Mouse (Mus musculus) embryonic facial prominence, embryonic 13.5 days (tissue): ENCODE measurements at regions not wholly inside any gene's neighbourhood (a gene's known extent, or its start where the extent isn't known, plus 50 kb on each side); places are given as distances from the start of the nearest gene placed in this dataset.

ENCODE experiments used
- ATAC-seq: fragments of 200-750 bp; cut with Nextera tagmentation; 2 replicates; pipeline ENCODE4 v1.8.0; 2017; ENCODE audit warnings: low read depth; ENCODE audit not compliant: insufficient number of reproducible peaks, insufficient read depth, low FRiP score, low TSS enrichment
- H3K27ac ChIP-seq: fragments of 300-500 bp; sonication (generic); 2 replicates; pipeline ENCODE4 v1.5.1; 2015; ENCODE audit warnings: moderate library complexity, mild to moderate bottlenecking, inconsistent platforms
- H3K27me3 ChIP-seq: fragments of 300-500 bp; sonication (generic); 2 replicates; pipeline ENCODE4 v1.6.1; 2015; ENCODE audit warnings: mild to moderate bottlenecking, inconsistent platforms
- H3K36me3 ChIP-seq: fragments of 300-500 bp; sonication (generic); 2 replicates; pipeline ENCODE4 v1.6.1; 2015; ENCODE audit warnings: mild to moderate bottlenecking, inconsistent platforms
- H3K4me1 ChIP-seq: fragments of 300-500 bp; sonication (generic); 2 replicates; pipeline ENCODE4 v1.6.1; 2015; ENCODE audit warnings: inconsistent platforms
- H3K4me2 ChIP-seq: fragments of 300-500 bp; sonication (generic); 2 replicates; pipeline ENCODE4 v1.6.1; 2015; ENCODE audit warnings: moderate library complexity, mild to moderate bottlenecking, inconsistent platforms
- H3K4me3 ChIP-seq: fragments of 300-500 bp; sonication (generic); 2 replicates; pipeline ENCODE4 v1.5.1; 2015; ENCODE audit warnings: mild to moderate bottlenecking, inconsistent platforms
- H3K9ac ChIP-seq: fragments of 300-500 bp; sonication (generic); 2 replicates; pipeline ENCODE4 v1.6.1; 2015; ENCODE audit warnings: mild to moderate bottlenecking, inconsistent platforms
- H3K9me3 ChIP-seq: fragments of 300-500 bp; sonication (generic); 2 replicates; pipeline ENCODE4 v1.6.1; 2016; ENCODE audit warnings: inconsistent platforms
- WGBS: fragments of 180-500 bp; shearing (Covaris S2); methylation state at CpG from one replicate; pipeline ENCODE4 v1.1.7; 2015; ENCODE audit warnings: mixed read lengths; 5-methylcytosine and 5-hydroxymethylcytosine counted together

- no peaks in the 10 kb centered on the region for H3K27me3 ChIP-seq
- H3K4me3 ChIP-seq: no peak overlapping the region
- no peaks in the 10 kb centered on the region for H3K9me3 ChIP-seq
- H3K27ac ChIP-seq: no peak overlapping the region
- ATAC-seq: no peak
- H3K9ac ChIP-seq: no peak overlapping the region
- H3K4me1 ChIP-seq: no peaks in the 10 kb centered on the region
- WGBS: 55% methylated on average over 2 of the region's 2 CpGs
- H3K36me3 ChIP-seq: no peaks in the 10 kb centered on the region
- H3K4me2 ChIP-seq: no peak overlapping the region
These were observed 100.9 kb downstream of the Nup35 start for GRCm38 (mm10) chr2:80717979-80718378.

- no peak overlapping the region for H3K4me3 ChIP-seq
- H3K36me3 ChIP-seq: no peaks in the 10 kb centered on the region
- H3K4me1 ChIP-seq: no peaks in the 10 kb centered on the region
- no peaks in the 10 kb centered on the region for H3K9me3 ChIP-seq
- H3K27ac ChIP-seq: no peak overlapping the region
- no peak overlapping the region for H3K4me2 ChIP-seq
- ATAC-seq: no peak
- H3K27me3 ChIP-seq: no peaks in the 10 kb centered on the region
- no peak overlapping the region for H3K9ac ChIP-seq
- WGBS: 75% methylated on average over 5 of the region's 5 CpGs
These were observed 107.0 kb downstream of the Nup35 start for GRCm38 (mm10) chr2:80724085-80724484.

GRCm38 (mm10) chr2:80731324-80731723 lies 114.3 kb downstream of the Nup35 start:
- Histone ChIP-seq H3K9me3 (no peaks in the 10 kb centered on the region), H3K27ac (no peak overlapping the region), H3K4me3 (no peak overlapping the region), H3K4me1 (no peaks in the 10 kb centered on the region), H3K36me3 (no peaks in the 10 kb centered on the region), H3K9ac (no peak overlapping the region), H3K4me2 (no peak overlapping the region), H3K27me3 (no peaks in the 10 kb centered on the region)
- 71% methylated on average over 3 of the region's 3 CpGs for WGBS
- ATAC-seq: no peak

- Histone ChIP-seq H3K27me3 (no peaks in the 10 kb centered on the region), H3K4me1 (no peaks in the 10 kb centered on the region), H3K27ac (no peak overlapping the region), H3K9me3 (peaks cover 3% of the 10 kb centered on the region), H3K4me2 (no peak overlapping the region), H3K36me3 (no peaks in the 10 kb centered on the region), H3K4me3 (no peak overlapping the region), H3K9ac (no peak overlapping the region)
- ATAC-seq: no peak
- WGBS: 74% methylated on average over 6 of the region's 6 CpGs
These were observed 129.7 kb downstream of the Nup35 start for GRCm38 (mm10) chr2:80746737-80747136.

- H3K36me3 ChIP-seq: no peaks in the 10 kb centered on the region
- H3K4me3 ChIP-seq: no peak overlapping the region
- H3K4me2 ChIP-seq: no peak overlapping the region
- peaks cover 5% of the 10 kb centered on the region; the same call in 1 of the 2 replicates for H3K27me3 ChIP-seq
- 34% methylated on average over 3 of the region's 3 CpGs for WGBS
- no peak overlapping the region for H3K9ac ChIP-seq
- no peak for ATAC-seq
- H3K9me3 ChIP-seq: no peaks in the 10 kb centered on the region
- H3K4me1 ChIP-seq: no peaks in the 10 kb centered on the region
- H3K27ac ChIP-seq: no peak overlapping the region
These were observed 145.1 kb downstream of the Nup35 start for GRCm38 (mm10) chr2:80762013-80762612.

GRCm38 (mm10) chr2:80771176-80771575 lies 154.1 kb downstream of the Nup35 start:
- 38% methylated on average over 5 of the region's 5 CpGs for WGBS
- no peaks in the 10 kb centered on the region for H3K36me3 ChIP-seq
- H3K9me3 ChIP-seq: no peaks in the 10 kb centered on the region
- no peak overlapping the region for H3K4me2 ChIP-seq
- no peak overlapping the region for H3K27ac ChIP-seq
- H3K4me3 ChIP-seq: no peak overlapping the region
- H3K4me1 ChIP-seq: 0 out of 2 replicates have a peak, but pooled peaks cover 3% of the 10 kb centered on the region
- H3K27me3 ChIP-seq: no peaks in the 10 kb centered on the region
- no peak for ATAC-seq
- no peak overlapping the region for H3K9ac ChIP-seq

- 0 out of 2 replicates have a peak, but pooled peaks cover 3% of the 10 kb centered on the region for H3K4me1 ChIP-seq
- no peak overlapping the region for H3K9ac ChIP-seq
- H3K4me3 ChIP-seq: no peak overlapping the region
- ATAC-seq: no peak
- no peak overlapping the region for H3K4me2 ChIP-seq
- H3K27ac ChIP-seq: no peak overlapping the region
- no peaks in the 10 kb centered on the region for H3K36me3 ChIP-seq
- H3K27me3 ChIP-seq: no peaks in the 10 kb centered on the region
- 81% methylated on average over 3 of the region's 3 CpGs for whole genome bisulfite sequencing
- H3K9me3 ChIP-seq: no peaks in the 10 kb centered on the region
These were observed 155.4 kb downstream of the Nup35 start for GRCm38 (mm10) chr2:80772455-80772854.

- H3K36me3 ChIP-seq: no peaks in the 10 kb centered on the region
- no peaks in the 10 kb centered on the region for H3K4me1 ChIP-seq
- H3K9me3 ChIP-seq: no peaks in the 10 kb centered on the region
- H3K27me3 ChIP-seq: no peaks in the 10 kb centered on the region
- H3K4me3 ChIP-seq: no peak overlapping the region
- WGBS: 78% methylated on average over 4 of the region's 4 CpGs
- no peak overlapping the region for H3K9ac ChIP-seq
- H3K27ac ChIP-seq: no peak overlapping the region
- no peak for ATAC-seq
- H3K4me2 ChIP-seq: no peak overlapping the region
These were observed 169.3 kb downstream of the Nup35 start for GRCm38 (mm10) chr2:80786370-80786769.

GRCm38 (mm10) chr2:80793345-80794147 lies 176.5 kb downstream of the Nup35 start:
- Histone ChIP-seq H3K9ac (no peak overlapping the region), H3K4me2 (no peak overlapping the region), H3K27me3 (no peaks in the 10 kb centered on the region), H3K4me1 (no peaks in the 10 kb centered on the region), H3K4me3 (no peak overlapping the region), H3K36me3 (no peaks in the 10 kb centered on the region), H3K27ac (no peak overlapping the region), H3K9me3 (no peaks in the 10 kb centered on the region)
- ATAC-seq: no peak
- 75% methylated on average over 14 of the region's 14 CpGs for WGBS

GRCm38 (mm10) chr2:80794148-80794507 lies 177.1 kb downstream of the Nup35 start:
- H3K4me1 ChIP-seq: no peaks in the 10 kb centered on the region
- H3K27me3 ChIP-seq: no peaks in the 10 kb centered on the region
- H3K9ac ChIP-seq: no peak overlapping the region
- no peak overlapping the region for H3K27ac ChIP-seq
- H3K36me3 ChIP-seq: no peaks in the 10 kb centered on the region
- no peak overlapping the region for H3K4me2 ChIP-seq
- H3K9me3 ChIP-seq: no peaks in the 10 kb centered on the region
- H3K4me3 ChIP-seq: no peak overlapping the region
- ATAC-seq: no peak
- WGBS: 79% methylated on average over 7 of the region's 7 CpGs

GRCm38 (mm10) chr2:80819268-80819667 lies 202.2 kb downstream of the Nup35 start:
- no peak for ATAC-seq
- no peak overlapping the region for H3K4me3 ChIP-seq

GRCm38 (mm10) chr2:80851056-80851455 lies 234.0 kb downstream of the Nup35 start:
- WGBS: 44% methylated on average over 1 of the region's 1 CpGs
- Histone ChIP-seq H3K4me2 (no peak overlapping the region), H3K27ac (no peak overlapping the region), H3K9ac (no peak overlapping the region), H3K9me3 (no peaks in the 10 kb centered on the region), H3K27me3 (no peaks in the 10 kb centered on the region), H3K4me1 (no peaks in the 10 kb centered on the region; the same call in 1 of the 2 replicates), H3K4me3 (no peak overlapping the region), H3K36me3 (no peaks in the 10 kb centered on the region)
- ATAC-seq: no peak

More at GRCm38 (mm10) chr2:80819268-80819667, 202.2 kb downstream of the Nup35 start:
- WGBS: 60% methylated on average over 2 of the region's 2 CpGs
- H3K9me3 ChIP-seq: no peaks in the 10 kb centered on the region
- no peak overlapping the region for H3K4me2 ChIP-seq
- H3K36me3 ChIP-seq: no peaks in the 10 kb centered on the region
- H3K27me3 ChIP-seq: no peaks in the 10 kb centered on the region
- H3K9ac ChIP-seq: no peak overlapping the region
- H3K4me1 ChIP-seq: no peaks in the 10 kb centered on the region
- no peak overlapping the region for H3K27ac ChIP-seq
